17 mouse cellular contexts compared by ENCODE assay signal in genomic region chr1:138323076-138323630, GRCm38 (mm10). TPM values are rescaled to one million over a fixed set of nuclear protein-coding genes. Genes with fewer than 3 reads are reported as not detected.
A peak's percentile ranks its signal among the peaks of the same experiment; 100 is the strongest.
DNase-seq lines count a peak whose midpoint lies in the region; ATAC-seq and TF ChIP-seq lines count a peak whose summit lies in the region.
"Had no signal": no experiment of that assay in that cellular context is flagged by ENCODE, and none has a peak within 500 bp of the region (broad histone marks: within the 10 kb centered on the region; RNA-seq: fewer than 3 reads in every experiment).

No protein-coding gene starts in this region.

- TF ChIP-seq CTCF in lung, adult 2 months (IDR thresholded peaks at IDR 0.05; ENCODE audit: insufficient read depth, low read length), result no peak
- no peak for TF ChIP-seq CTCF in CH12.LX (conservative IDR thresholded peaks at IDR 0.05 in 1 of 2, IDR thresholded peaks at IDR 0.05 in 1 of 2; ENCODE audit: low read depth in 2 of 2, low read length in 2 of 2)

- peak overlapping the region; percentile 36; the same call in 1 of the 2 replicates for H3K9ac ChIP-seq in CH12.LX (ENCODE audit: insufficient read depth, low read depth)
- H3K9ac ChIP-seq in hindbrain, embryonic 14.5 days, result no peak overlapping the region
- H3K9ac ChIP-seq: forebrain, postnatal 0 days; heart, embryonic 13.5 days; hindbrain, embryonic 12.5 days had no signal

- no peak for TF ChIP-seq EP300 in CH12.LX (IDR thresholded peaks at IDR 0.05; ENCODE audit: low read length)

- no peak for TF ChIP-seq RAD21 in CH12.LX (IDR thresholded peaks at IDR 0.05; ENCODE audit: low read depth, low read length)

- no peak overlapping the region for H3K4me3 ChIP-seq in lung, adult 2 months (replicated peaks; ENCODE audit: extremely low read depth, low read depth, low read length)
- no peak overlapping the region for H3K4me3 ChIP-seq in CH12.LX (replicated peaks in 1 of 3; ENCODE audit: low read depth in 2 of 3, low read length in 2 of 3, poor library complexity in 1 of 3)
- H3K4me3 ChIP-seq in hindbrain, embryonic 14.5 days (replicated peaks; ENCODE audit: low read length), result no peak overlapping the region
- H3K4me3 ChIP-seq: erythroblast, embryonic 14.5 days; heart, embryonic 13.5 days; hindbrain, embryonic 12.5 days; layer of hippocampus, adult 2 months had no signal

- 0 out of 2 replicates have a peak overlapping the region, but pooled peaks have one; percentile 6 for H3K27ac ChIP-seq in CH12.LX (ENCODE audit: insufficient read depth, low read depth)
- H3K27ac ChIP-seq in hindbrain, embryonic 14.5 days, result no peak overlapping the region
- H3K27ac ChIP-seq: heart, embryonic 13.5 days; hindbrain, embryonic 12.5 days; layer of hippocampus, adult 2 months had no signal

- no peak for TF ChIP-seq POLR2A in lung, adult 2 months (IDR thresholded peaks at IDR 0.05; ENCODE audit: borderline replicate concordance, extremely low read depth, low read depth, low read length)
- TF ChIP-seq POLR2A in CH12.LX (IDR thresholded peaks at IDR 0.05; ENCODE audit: low read depth, low read length), result no peak

- H3K4me2 ChIP-seq in CH12.LX (ENCODE audit: insufficient read depth, low read depth, poor library complexity, severe bottlenecking), result peak overlapping the region; percentile 54
- no peak overlapping the region for H3K4me2 ChIP-seq in hindbrain, embryonic 14.5 days (replicated peaks)
- H3K4me2 ChIP-seq: heart, embryonic 13.5 days; hindbrain, embryonic 12.5 days had no signal

- H3K36me3 ChIP-seq in CH12.LX (replicated peaks in 1 of 2; ENCODE audit: control insufficient read depth in 1 of 2, insufficient read depth in 1 of 2, low read length in 1 of 2), result no peaks in the 10 kb centered on the region
- no peaks in the 10 kb centered on the region for H3K36me3 ChIP-seq in hindbrain, embryonic 14.5 days (replicated peaks; ENCODE audit: control insufficient read depth, insufficient read depth)
- H3K36me3 ChIP-seq: heart, embryonic 13.5 days; hindbrain, embryonic 12.5 days had no signal

- peak; percentile 10 for DNase-seq in lung, postnatal 10 days
- DNase-seq in lung, adult 2 months, result no peak
- DNase-seq in CH12.LX (ENCODE audit: extremely low read depth), result peak; percentile 52
- DNase-seq in lung, postnatal 25 days (ENCODE audit: low spot score), result peak; percentile 38
- no peak for DNase-seq in layer of hippocampus, adult 8-10 months (ENCODE audit: low spot score in 2 of 2)
- no peak for DNase-seq in hindbrain, embryonic 14.5 days (ENCODE audit: low spot score)
- DNase-seq: adrenal gland, postnatal 36 days; cerebellum, adult 11 months; forebrain, postnatal 0 days; gastrocnemius, postnatal 25 days; right cerebral cortex, postnatal 4 days had no signal

- in situ Hi-C loops in CH12.LX (cut with MboI; ENCODE audit: low pct_ligation_motif_present, low pct_unique_long_range_greater_than_20kb, low sequenced_read_pairs), result no loop called here

- WGBS in lung, adult 2 months, result 65% methylated on average over 4 of the region's 4 CpGs
- 90% methylated on average over 4 of the region's 4 CpGs for WGBS in hindbrain, embryonic 14.5 days

- H3K79me2 ChIP-seq in CH12.LX (replicated peaks; ENCODE audit: control insufficient read depth, extremely low read depth, insufficient read depth, poor library complexity, severe bottlenecking), result no peaks in the 10 kb centered on the region

- H3K9me3 ChIP-seq in CH12.LX (replicated peaks; ENCODE audit: low read length), result peaks cover 4% of the 10 kb centered on the region
- no peaks in the 10 kb centered on the region for H3K9me3 ChIP-seq in hindbrain, embryonic 14.5 days (ENCODE audit: control insufficient read depth, low read length)
- H3K9me3 ChIP-seq: heart, embryonic 13.5 days; hindbrain, embryonic 12.5 days had no signal

- H3K27me3 ChIP-seq in CH12.LX (replicated peaks), result no peaks in the 10 kb centered on the region
- no peaks in the 10 kb centered on the region for H3K27me3 ChIP-seq in hindbrain, embryonic 14.5 days (ENCODE audit: control insufficient read depth, insufficient read depth, low read length)
- H3K27me3 ChIP-seq: heart, embryonic 13.5 days; hindbrain, embryonic 12.5 days had no signal

- peak; percentile 83 for ATAC-seq in neutrophil, adult 5-6 weeks (ENCODE audit: extremely low read depth, insufficient number of reproducible peaks, low FRiP score, poor library complexity, severe bottlenecking)
- no peak for ATAC-seq in hindbrain, embryonic 14.5 days (ENCODE audit: low FRiP score)
- ATAC-seq: forebrain, postnatal 0 days had no signal

- dilution Hi-C loops in CH12.LX (cut with MboI; ENCODE audit: extremely low pct_ligation_motif_present, extremely low pct_unique_long_range_greater_than_20kb, low sequenced_read_pairs), result no loop called here

- H3K4me1 ChIP-seq in lung, adult 2 months (ENCODE audit: control insufficient read depth, insufficient read depth, low read length), result peaks cover 2% of the 10 kb centered on the region
- peaks cover 5 to 30% of the 10 kb centered on the region in 2 experiments for H3K4me1 ChIP-seq in CH12.LX (ENCODE audit: control insufficient read depth in 1 of 2, insufficient read depth in 2 of 2)
- 0 out of 2 replicates have a peak, but pooled peaks cover 7% of the 10 kb centered on the region for H3K4me1 ChIP-seq in hindbrain, embryonic 14.5 days (replicated peaks; ENCODE audit: control insufficient read depth, insufficient read depth, low read length)
- H3K4me1 ChIP-seq: heart, embryonic 13.5 days had no signal

TF ChIP-seq in CH12.LX, 34 proteins besides CTCF, POLR2A, EP300 and RAD21:
- TF ChIP-seq TCF12 (IDR thresholded peaks at IDR 0.05; ENCODE audit: low read depth, low read length) (no peak), POLR2AphosphoS2 (IDR thresholded peaks at IDR 0.05; ENCODE audit: low read depth, low read length) (no peak)

RNA-seq across cellular contexts. Expression of gene Atp6v1g3, which starts 49.6 kb away (rescaled TPM):
- not detected in 2 replicates for polyA plus RNA-seq in lung, adult 2 months (2012; rRNA removed)
- total RNA-seq in CH12.LX (2012; rRNA removed), result not detected in 2 replicates
- not detected in 2 replicates for total RNA-seq in CH12.LX (2014; rRNA removed)
- polyA plus RNA-seq in CH12.LX (2012; ENCODE audit: insufficient read length, low read depth), result not detected in 2 replicates
- total RNA-seq in neutrophil, adult 5-6 weeks (2017), result not detected in 2 replicates
- not detected for total RNA-seq in layer of hippocampus, adult 8-10 months (2022)
- not detected in 2 replicates for polyA plus RNA-seq in hindbrain, embryonic 14.5 days (2014; fragmentation: Nextera tagmentation; extraction: Ambion mirVana)
- total RNA-seq: adrenal gland, postnatal 36 days; forebrain, postnatal 0 days; gastrocnemius, postnatal 25 days; layer of hippocampus, adult 2 months; left cerebral cortex, postnatal 10 days had no signal
- polyA plus RNA-seq: erythroblast, embryonic 14.5 days; forebrain, postnatal 0 days; heart, embryonic 13.5 days; hindbrain, embryonic 12.5 days had no signal

Comparison
In these comparisons a context has a peak if more than half of its experiments do, and no peak if none do; other contexts are left out.
1. DNase-seq: peak in lung, postnatal 10 days (single experiment), CH12.LX (single experiment) and lung, postnatal 25 days (single experiment); none in lung, adult 2 months (single experiment), layer of hippocampus, adult 8-10 months (0 of 2) and hindbrain, embryonic 14.5 days (single experiment).